Mouse (Mus musculus): ENCODE measurements around the gene Ryr1. TPM values are rescaled to one million over a fixed set of nuclear protein-coding genes. Genes with fewer than 3 reads are reported as not detected.

Gene Ryr1
- polyA plus RNA-seq, 1 experiment: 0.15 TPM

DNA sequence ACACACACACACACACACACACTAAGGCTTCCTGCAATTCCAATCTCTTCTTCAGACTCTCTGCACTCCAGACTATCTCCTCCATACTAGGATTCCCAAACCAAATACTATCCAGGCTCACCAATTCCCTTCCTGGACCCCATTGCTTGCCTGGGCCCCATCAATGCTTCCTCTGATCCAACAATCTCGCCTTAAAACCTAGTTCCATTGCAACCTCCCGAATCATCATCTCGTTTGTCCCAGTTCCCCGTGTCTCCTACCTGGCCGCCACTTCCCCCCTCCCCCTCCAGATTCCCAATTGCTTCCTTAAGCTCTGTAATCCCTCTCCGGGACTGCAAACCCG is 163.4 kb downstream of the Ryr1 start:
- no peak for DNase-seq (ENCODE audit: low spot score)

GRCm38 (mm10) chr7:28960354-28961046 is 164.5 kb downstream of the Ryr1 start:
- DNase-seq (ENCODE audit: low spot score): peak; percentile 29

GRCm38 (mm10) chr7:28959505-28960045 is 165.4 kb downstream of the Ryr1 start:
- DNase-seq (ENCODE audit: low spot score): peak; percentile 32

DNA sequence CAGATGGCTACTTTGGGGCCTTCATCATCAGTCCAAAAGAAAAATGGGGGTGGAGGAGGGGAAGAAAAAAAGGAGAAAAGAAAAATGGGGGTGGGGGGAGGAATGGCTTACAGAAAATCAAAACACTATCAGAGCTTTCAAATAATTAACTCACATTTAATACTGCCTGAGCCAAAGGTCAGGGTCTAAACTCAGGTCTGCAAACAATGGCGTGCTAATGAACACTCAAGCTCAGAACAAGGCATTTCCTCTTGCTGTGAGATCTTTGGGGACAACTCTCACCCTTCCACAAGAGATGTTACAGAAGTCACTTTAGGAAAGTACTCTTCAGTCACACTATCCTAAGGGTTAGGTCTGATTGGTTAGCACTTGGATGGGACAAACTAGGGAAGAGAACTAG is 166.2 kb downstream of the Ryr1 start:
- DNase-seq (ENCODE audit: low spot score): no peak

DNA sequence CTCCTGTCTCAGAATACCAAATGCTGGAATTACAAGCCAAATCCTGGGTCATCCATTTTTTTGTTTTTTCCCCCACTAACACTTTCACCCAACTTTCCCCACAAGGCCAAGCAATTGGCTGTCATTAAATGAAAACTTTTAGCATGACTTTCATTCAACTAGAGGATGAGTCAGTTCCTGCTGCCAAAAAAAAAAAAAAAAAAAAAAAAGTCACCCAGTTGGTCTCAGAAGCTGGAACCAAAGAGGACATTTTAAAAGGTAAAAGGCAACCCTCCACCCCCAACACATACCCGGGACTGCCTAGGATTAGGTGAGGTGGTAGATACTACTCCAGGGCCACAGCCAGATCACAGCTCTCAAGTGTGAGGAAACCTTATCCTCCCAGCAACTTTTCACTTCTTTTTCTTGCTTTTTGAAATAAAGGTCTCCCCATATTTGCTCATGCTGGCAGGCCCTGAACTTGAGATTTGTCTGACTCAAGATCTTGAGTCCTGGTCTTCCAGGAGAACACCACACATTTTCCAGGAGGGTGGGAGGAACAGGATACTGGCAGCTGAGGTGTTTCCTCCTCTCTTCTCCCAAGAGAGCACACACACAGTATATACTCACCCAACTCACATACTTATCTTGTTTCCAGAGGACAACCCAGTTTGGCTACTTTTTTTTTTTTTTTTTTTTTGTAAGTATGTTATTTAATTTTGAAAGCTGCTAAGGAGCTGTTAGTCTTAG is 166.8 kb downstream of the Ryr1 start:
- DNase-seq (ENCODE audit: low spot score): peak; percentile 19

- DNase-seq (ENCODE audit: low spot score): no peak
Measured at GRCm38 (mm10) chr7:28957286-28957685, 167.7 kb downstream of the Ryr1 start.

DNA sequence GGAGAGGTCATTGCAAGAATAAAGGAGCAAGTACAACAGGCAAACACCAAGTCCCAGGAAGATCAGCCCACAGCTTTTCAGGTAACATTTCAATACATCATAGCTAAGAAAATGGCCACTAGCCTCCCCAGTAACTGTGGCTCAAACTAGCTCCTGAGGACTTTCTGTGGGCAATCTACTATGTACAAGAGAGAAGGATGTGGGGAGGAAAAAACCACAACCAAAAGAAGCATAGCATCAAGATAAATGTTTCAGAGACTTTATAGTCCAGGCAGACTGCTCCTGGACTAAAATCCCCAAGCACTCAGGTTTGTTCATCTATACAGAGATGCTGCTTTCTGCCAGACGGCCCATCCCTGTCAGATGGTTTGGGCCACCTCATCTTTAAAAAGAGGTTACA is 168.7 kb downstream of the Ryr1 start:
- no peak for DNase-seq (ENCODE audit: low spot score)

GRCm38 (mm10) chr7:28955295-28955897 is 169.6 kb downstream of the Ryr1 start:
- DNase-seq (ENCODE audit: low spot score): no peak

DNA sequence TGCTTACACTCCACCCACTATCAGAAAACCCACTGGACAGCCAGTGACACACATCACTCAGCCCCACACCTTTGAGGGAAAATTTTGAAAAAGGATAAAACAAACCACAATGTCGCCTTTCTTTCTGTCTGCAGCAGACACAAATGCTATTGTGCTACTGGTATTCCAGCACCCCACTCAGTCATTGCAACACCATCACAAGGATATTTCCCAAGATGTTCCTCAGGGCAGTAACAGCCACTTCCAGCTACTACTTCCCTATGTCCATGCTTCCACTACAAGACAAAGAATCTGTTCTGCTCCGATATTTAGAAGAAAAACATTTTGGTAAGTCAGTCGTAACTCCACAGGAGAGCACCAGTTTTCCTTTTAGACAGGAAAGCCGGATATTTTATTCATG is 170.2 kb downstream of the Ryr1 start:
- no peak for DNase-seq (ENCODE audit: low spot score)

DNA sequence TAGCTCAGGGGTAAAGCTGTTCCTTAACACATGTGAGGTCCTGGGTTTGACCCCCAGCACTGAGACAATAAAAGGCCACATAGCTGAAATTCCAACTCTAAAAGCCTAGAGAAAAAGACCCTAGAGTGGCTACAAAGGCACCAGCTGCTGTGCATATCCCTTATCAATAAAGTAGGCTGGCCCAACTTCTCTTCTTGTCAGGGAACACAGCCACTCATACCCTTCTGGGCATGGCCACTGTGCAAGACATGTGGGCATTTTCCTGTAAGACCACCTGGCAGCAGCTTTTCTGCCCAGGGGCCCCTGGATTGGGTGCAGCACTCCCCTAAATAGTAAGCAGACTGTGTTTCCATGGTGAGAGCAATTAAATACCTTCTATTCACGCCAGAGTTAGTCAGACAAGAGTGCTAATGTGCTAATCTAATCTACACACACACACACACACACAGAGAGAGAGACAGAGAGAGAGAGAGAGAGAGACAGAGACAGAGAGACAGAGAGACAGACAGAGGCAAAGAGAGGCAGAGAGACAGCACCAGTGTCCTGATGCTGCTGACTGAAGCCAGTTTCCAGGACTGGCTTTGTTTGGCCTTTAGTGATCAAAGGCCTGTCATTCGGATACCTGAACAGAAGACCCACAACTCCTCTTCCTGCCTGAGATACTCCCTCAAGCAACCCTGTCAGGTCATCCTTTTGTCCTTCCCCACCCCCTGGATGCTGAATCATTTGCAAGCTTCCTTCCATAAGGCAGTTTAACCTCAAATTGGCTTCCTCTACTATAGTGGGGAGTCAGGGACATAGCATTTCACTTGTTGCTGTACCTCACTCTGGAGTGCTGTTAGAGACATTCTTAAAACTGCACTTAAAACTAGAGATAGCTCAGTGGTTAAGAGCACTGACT is 171.3 kb downstream of the Ryr1 start:
- no peak for DNase-seq (ENCODE audit: low spot score)

Other genes starting within 250 kb of the Ryr1 start
- gene Capn12, start 243.8 kb downstream of the Ryr1 start, polyA plus RNA-seq (2012; rRNA removed): 0.66 and 0.73 TPM in 2 replicates
- gene Actn4, start 162.8 kb downstream of the Ryr1 start, polyA plus RNA-seq (2012; rRNA removed): 285 and 345 TPM in 2 replicates
- 368 and 380 TPM in 2 replicates for gene Eif3k, start 143.3 kb downstream of the Ryr1 start, polyA plus RNA-seq (2012; rRNA removed)
- gene Map4k1, start 143.1 kb downstream of the Ryr1 start, polyA plus RNA-seq (2012; rRNA removed): 3.6 and 3.8 TPM in 2 replicates
- 5.6 and 6.7 TPM in 2 replicates for gene Rasgrp4, start 9.7 kb upstream of the Ryr1 start, polyA plus RNA-seq (2012; rRNA removed)
- gene Fam98c, start 31.1 kb upstream of the Ryr1 start, polyA plus RNA-seq (2012; rRNA removed): 40.5 and 52.7 TPM in 2 replicates
- 0.69 and 1.1 TPM in 2 replicates for gene Ggn, start 45.0 kb upstream of the Ryr1 start, polyA plus RNA-seq (2012; rRNA removed)
- gene Spred3, start 45.2 kb upstream of the Ryr1 start, polyA plus RNA-seq (2012; rRNA removed): 15.6 and 18.4 TPM in 2 replicates
- 171 and 187 TPM in 2 replicates for gene Psmd8, start 55.5 kb upstream of the Ryr1 start, polyA plus RNA-seq (2012; rRNA removed)
- gene Catsperg1, start 88.9 kb upstream of the Ryr1 start, polyA plus RNA-seq (2012; rRNA removed): 4.9 and 6.7 TPM in 2 replicates
- 3.9 and 5.4 TPM in 2 replicates for gene Kcnk6, start 107.3 kb upstream of the Ryr1 start, polyA plus RNA-seq (2012; rRNA removed)
- 43.4 and 45.5 TPM in 2 replicates for gene Yif1b, start 113.2 kb upstream of the Ryr1 start, polyA plus RNA-seq (2012; rRNA removed)
- gene 2200002D01Rik, start 123.3 kb upstream of the Ryr1 start, polyA plus RNA-seq (2012; rRNA removed): 144 and 178 TPM in 2 replicates
- gene Spint2, start 156.7 kb upstream of the Ryr1 start, polyA plus RNA-seq (2012; rRNA removed): 485 and 505 TPM in 2 replicates
- 303 and 338 TPM in 2 replicates for gene Ppp1r14a, start 164.1 kb upstream of the Ryr1 start, polyA plus RNA-seq (2012; rRNA removed)
- 1.3 and 2.8 TPM in 2 replicates for gene Dpf1, start 178.8 kb upstream of the Ryr1 start, polyA plus RNA-seq (2012; rRNA removed)

Data from urinary bladder, adult 2 months (tissue).